Mouse (Mus musculus) adrenal gland, adult (tissue): ENCODE data around the gene Rai1.
A peak's percentile ranks its signal among the peaks of the same experiment; 100 is the strongest.

Experiments used
- DNase-seq, 2 experiments: peaks; one replicate each; pipeline ENCODE4 v3.0.0; 2022 to 2023; ENCODE audit warnings: low spot score in 1 of 2; ENCODE audit not compliant: inconsistent age in 2 of 2

The Rai1 gene

GRCm38 (mm10) chr11:60188275-60188853 is 83.6 kb downstream of the Rai1 start:
- DNase-seq: no peak

GRCm38 (mm10) chr11:60189501-60190040 is 84.8 kb downstream of the Rai1 start:
- DNase-seq: no peak

- no peak for DNase-seq
Measured at GRCm38 (mm10) chr11:60190055-60190641, 85.3 kb downstream of the Rai1 start.

DNA sequence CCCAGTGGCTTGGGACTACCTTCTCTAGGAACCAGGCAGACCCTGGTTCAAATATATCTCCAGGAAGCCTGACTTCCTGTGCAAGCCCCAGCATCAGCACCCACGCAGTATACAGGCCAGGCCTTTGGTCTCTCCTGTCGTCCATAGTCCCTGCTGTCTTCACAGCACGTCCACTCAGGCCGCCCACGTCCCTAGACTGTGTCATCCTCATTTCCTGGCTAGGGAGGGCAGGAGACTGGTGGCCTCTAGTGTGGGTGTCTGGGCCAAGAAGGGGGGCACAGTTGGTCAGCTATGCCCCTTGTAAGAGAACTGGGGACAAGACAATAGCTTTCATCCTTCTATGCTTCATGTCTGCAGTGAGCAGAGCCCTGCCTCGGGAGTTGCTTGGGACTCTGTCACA is 87.7 kb downstream of the Rai1 start:
- no peak for DNase-seq

GRCm38 (mm10) chr11:60193556-60193955 is 88.7 kb downstream of the Rai1 start:
- no peak for DNase-seq

- DNase-seq: peak in 1 of 2 experiments; percentile 69
Measured at GRCm38 (mm10) chr11:60195108-60195507, 90.3 kb downstream of the Rai1 start.

DNA sequence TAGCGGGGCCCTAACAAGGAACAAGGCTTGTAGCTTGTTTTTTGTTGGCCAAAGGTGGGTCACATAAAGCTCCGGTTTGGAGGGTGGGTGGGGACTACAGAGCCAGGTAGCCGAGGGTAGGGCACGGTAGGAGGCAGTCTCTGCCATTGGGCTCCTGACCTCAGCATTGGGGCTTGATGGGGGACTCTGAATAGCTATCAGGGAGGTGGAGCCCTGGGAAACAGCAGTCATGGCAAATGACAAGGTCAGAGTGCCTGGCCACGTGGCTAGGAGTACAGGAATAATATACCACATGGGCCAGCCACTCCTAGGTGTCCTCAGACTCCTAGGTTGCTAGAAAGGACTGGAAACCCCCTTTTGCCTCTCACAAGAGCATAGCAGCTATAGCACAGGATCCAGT is 91.5 kb downstream of the Rai1 start:
- DNase-seq: peak in 1 of 2 experiments; percentile 77

DNA sequence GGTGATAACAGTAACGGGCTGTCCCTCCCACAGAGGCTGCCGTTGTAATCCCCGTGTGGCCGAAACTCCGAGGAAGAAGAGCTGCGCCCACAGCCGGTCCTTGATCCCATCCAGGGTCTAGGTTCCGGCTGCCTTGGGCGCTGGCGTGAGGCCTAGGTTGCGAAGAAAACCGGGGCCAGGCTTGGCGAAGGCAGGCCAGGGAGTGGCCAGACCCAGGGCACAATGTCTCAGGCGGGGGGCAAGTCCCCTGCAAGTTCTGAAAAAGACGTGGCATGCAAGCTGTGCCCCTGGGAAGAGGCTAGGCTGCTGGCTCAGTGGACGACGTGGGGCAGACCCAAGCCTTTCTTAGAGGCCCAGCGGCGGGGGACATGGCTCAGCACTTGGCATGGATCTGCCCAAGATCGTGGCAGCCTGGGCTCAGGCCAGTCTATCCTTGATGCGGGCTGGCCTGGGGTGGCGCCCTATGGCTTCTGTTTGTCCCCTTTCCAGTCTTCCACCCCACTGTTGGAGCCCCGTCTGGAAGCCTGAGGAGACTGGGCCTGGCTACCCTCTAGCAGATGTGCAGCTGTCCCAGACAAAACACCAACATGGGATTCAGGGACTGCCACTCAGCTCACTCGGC is 93.3 kb downstream of the Rai1 start:
- DNase-seq: peak in 1 of 2 experiments; percentile 72

GRCm38 (mm10) chr11:60198651-60199050 is 93.8 kb downstream of the Rai1 start:
- DNase-seq: no peak

DNA sequence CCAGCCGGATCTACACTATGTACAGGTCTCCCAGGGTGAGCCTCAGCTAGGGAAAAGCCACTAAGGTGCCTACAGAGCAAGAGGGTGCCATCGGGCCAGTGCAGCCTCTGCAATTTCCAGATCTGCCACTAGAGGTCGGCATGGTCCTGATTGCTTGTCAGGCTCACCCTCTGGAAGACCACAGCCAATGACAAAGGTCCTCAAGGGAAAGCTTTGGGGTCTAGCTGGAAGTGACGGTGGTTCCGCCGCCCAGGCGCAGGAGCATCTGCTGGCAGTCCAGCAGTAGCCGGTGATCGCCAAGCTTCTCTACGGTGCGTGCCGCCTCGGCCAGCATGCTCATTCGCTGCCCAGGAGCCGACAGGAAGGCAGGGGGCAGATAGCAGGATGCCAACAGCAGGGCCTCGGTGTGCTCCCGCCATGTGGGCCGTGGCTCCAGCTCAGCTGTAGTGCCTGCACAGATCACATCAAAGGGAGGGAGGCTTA is 94.9 kb downstream of the Rai1 start:
- DNase-seq: peak; percentile 89 to 97

DNA sequence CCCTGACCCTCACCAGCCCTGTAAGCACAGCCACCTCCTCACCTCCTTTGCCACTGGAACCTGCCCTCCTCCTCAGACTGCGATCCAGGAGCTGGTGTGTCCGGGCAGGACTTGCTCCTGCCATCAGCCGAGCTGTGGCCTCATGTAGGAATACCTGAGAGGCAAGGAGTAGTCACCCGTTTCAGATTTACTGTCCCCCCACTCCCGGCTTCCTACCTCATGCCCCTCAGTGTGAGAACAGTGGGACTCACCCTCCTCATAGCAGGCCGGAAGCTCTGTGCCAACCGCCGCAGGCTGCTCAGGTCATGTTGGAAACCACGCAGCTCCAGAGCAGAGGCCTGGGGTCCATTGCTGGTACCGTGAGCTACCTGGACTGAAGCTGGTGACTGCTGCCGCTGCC is 95.6 kb downstream of the Rai1 start:
- peak in 1 of 2 experiments; percentile 62 for DNase-seq

DNA sequence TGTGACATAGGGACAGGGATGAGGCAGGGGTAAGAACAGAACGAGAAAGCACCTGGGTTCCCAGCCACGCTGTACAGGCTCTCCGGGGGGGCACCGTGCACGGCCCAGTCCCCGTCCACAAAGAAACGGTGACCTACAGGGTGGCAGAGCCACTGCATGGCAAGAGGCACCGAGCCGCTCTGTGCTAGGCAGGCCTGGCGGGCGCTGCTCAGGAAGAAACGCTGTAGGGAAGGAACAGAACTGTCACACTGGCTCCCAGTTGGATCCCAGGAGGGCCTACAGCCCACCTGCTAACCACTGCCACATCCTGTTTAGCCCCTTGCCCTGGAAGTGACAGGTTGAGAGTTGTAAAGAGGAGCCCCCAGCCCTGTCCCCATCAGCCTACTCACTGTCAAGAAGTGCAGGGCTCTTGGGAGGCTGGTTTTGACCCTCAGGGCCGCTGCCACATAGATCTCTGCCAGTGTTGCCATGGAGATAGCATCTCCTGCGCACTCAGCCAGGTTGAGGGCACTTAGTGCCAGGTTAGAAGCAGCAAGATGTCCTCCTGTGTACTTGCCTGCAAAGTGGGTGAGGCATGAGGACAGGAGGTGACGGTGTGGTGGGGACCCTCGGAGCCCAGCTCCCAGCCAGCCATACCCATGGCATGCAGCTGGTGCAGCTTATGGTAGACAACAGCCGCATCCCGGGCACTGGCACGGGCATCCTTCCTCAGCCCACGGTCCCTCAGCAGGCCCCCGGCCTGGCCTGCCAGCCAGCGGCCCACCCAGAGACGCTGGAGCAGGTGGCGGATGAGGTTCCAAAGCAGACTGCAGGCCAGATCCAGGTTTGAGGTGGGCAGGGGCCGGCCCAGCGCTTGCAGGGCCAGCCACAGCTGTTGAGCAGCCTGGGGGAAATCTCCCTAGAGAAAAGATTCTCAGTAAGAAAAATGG is 98.2 kb downstream of the Rai1 start:
- DNase-seq: no peak

DNA sequence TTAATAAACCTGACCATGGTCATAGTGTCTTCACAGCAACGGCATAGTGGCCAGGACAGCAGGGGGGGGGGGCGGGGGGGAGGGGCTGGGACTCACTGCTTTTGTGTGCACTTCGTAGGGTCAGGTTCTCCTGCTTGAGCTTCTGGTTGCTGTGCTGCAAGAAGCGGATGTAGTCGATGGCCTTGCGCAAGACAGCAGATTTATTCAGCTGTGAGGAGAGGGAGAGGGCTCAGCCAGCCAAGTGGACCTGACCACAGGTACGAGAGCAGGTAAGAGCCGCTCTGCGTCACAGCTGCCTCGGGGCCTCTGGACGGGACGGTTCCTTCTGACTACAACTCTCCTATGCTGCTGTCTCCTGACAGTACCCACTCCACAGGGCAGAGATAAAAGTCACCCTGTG is 100.2 kb downstream of the Rai1 start:
- no peak for DNase-seq

GRCm38 (mm10) chr11:60206207-60206606 is 101.4 kb downstream of the Rai1 start:
- DNase-seq: no peak

GRCm38 (mm10) chr11:60208201-60208600 is 103.4 kb downstream of the Rai1 start:
- DNase-seq: peak; percentile 20 to 45

DNA sequence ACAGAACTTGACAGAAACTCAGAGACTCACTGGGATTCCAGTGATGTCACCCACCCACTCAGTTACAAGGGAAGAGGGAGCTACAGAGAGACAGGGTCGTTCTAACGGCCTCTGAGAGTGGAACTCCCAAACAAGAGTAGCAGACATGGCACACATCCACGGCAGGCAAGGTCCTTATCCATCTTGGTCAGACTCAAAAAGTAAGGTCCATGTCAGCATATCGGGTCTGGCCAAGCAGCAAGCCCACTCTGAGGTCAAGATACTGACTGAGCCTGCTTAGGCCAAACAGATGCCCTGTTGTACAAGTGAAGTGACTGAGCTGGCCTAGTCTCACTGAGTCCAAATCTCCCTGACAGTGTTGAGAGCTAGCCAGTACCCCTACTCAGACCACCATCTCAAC is 103.9 kb downstream of the Rai1 start:
- DNase-seq: peak; percentile 25 to 70

GRCm38 (mm10) chr11:60209217-60209932 is 104.6 kb downstream of the Rai1 start:
- peak; percentile 84 to 93 for DNase-seq

GRCm38 (mm10) chr11:60209933-60210249 is 105.1 kb downstream of the Rai1 start:
- DNase-seq: peak in 1 of 2 experiments; percentile 17

GRCm38 (mm10) chr11:60210305-60210724 is 105.5 kb downstream of the Rai1 start:
- DNase-seq: peak; percentile 97 to 98

DNA sequence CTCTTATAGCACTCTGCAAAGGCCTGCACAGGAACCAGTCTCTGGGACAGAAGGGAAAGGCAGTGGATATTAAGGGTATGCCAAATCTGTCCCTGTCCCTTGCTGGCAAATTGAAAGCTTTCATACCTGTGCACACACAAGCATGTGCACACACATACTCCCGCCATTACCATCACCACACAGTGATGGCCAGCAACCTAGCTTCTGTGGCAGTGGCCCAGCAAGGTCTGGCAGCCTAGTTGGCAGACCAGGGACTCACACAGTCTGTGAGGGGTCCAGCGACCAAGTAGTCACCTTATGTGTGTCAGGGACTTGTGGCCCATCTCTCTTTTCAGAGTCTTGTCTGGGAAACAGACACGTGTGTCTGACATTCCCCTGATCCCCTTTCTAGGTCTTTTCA is 106.3 kb downstream of the Rai1 start:
- DNase-seq: no peak

DNA sequence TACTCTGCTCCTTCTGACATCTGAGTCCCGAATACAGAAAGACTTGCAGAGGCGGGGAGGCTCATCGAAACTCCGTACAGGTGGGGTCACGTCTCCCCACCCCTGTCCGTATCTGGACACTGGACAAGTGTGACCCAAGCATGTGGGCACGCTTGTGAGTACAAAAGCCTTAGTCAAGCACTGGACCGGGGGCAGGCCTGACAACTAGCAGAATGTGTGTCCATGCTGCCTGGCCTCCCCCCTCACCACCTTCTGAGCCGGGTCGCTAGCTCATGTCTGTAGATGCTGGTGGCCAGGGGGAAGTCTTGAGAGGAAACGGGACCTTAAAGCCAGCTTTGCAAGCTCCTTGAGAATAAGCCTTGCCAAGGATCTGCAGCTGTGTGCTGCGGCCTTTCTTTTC is 106.9 kb downstream of the Rai1 start:
- no peak for DNase-seq
